Mouse (Mus musculus): ENCODE results near the gene Csf1. TPM values are rescaled to one million over a fixed set of nuclear protein-coding genes. Genes with fewer than 3 reads are reported as not detected.
A peak's percentile ranks its signal among the peaks of the same experiment; 100 is the strongest.

Csf1 gene
- polyA plus RNA-seq (2017; shearing (Covaris generic)) = 10 to 100 TPM; 15.5 to 53.7 (median 20.5) TPM

DNA sequence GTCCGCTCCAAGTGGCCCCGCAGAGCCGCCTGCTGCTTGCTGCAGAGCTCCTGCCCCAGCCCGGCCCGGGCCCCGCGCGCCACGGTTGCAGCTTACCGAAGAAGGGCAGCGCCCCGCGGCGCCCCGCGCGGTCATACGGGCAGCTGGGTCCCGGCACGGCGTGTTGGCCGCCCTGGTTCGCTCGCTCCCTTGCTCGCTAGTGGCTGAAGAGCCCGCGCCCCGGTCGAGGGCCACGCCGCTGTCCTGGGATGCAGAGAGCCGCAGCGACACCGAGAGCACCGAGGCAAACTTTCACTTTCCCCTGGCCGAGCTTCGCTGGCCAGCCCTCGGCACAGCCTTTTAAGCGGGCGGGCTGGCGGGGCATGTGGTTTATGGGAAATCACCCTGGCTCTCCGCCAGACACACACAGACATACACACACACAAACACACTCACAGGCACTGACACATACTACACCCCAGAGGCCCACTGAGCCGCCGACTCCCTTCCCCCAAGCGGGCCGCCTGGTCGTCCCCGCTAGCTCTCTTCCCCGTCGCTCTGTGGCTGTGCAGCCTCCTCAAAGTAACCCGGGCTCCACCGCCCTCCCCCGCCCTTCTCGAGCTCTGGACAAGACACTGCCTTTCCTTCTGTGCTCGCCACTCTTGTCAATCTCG is at the start of gene Csf1:
Gene Csf1 (minus strand): TSS at position 541 of the 653 bp plus-strand sequence.
- peak; percentile 77 for ATAC-seq

DNA sequence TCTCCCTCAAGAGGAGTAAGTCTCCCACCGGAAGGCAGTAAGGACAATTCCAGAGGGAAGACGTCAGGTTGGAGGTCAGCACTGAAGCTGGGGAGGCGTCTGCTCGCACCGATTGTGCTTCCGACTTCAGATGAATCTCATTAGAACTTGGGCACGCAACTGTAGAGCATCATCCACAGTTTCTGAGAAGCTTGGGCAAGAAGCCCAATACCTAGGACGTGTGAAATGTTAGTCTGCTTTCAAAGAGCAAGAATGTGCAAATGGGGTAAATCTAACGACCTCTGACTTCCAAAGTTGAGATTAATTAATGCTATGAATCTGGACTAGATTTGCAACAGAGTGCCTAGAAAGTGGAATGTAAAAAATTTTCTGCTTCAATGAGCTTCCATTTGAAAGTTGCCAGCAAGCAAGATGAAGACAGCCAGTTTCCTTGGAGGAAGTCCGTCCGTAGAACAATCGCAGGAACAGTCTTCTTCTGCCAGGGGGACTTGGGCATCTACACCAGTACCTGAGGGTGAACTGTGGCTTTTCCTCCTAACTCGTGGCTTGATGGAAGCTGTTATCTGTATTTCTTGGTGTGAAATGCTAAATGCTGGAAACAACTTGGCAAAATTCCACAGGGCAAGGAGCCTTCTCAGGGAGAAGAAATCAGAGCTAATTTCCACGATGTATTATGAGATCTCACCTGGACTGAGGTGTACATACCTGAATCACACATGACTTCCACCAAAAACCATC is 47.9 kb upstream of the Csf1 start:
- ATAC-seq = no peak

DNA sequence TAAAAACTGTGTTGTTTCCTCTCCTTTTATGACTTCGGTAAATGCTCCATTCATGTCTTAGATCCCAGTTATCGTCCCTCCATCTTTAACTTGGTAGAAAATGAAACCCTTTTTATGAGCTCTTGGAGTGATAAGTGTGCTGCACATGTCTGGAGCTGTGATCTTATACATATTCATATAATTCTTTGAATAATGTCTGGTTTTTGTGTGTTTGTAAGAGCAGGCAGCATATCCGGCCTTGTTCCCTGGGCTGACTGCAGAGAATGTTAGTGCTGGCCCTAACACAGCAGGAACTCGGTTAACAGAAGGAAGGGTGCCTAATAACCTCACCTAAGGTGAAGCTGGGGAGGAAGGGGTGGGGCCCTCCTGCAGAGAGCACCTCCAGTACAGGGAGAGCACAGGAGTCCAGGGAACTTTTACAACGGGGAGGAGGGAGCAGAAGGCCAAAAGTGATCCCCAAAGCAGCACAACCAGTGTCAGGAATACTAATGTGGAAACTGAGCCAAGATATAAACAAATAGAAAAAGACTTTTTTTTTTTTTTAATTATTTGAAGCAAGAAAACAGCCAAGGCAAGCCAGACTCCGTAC is 47.2 kb upstream of the Csf1 start:
- ATAC-seq = peak; percentile 48

DNA sequence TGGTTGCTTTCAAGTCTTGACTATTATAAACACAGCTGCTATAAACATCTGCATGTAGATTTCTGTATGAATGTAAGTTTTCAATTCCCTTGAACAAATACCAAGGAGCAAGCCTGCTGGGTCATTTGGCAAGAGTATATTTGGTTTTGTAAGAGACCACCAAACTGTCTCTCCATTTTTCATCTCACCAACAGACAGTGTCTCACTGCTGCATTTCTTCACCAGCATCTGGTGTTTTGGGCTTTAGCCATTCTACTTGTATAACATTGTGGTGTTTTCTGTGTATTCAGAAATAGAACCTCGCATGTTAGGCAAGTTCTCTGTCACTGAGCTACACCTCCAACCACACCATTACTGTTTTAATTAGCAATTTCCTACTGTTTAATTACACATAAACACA is 46.6 kb upstream of the Csf1 start:
- no peak for ATAC-seq

- no peak for ATAC-seq
These were observed 44.5 kb upstream of the Csf1 start for GRCm38 (mm10) chr3:107804799-107805198.

- no peak for ATAC-seq
These were observed 42.1 kb upstream of the Csf1 start for GRCm38 (mm10) chr3:107802185-107802946.

DNA sequence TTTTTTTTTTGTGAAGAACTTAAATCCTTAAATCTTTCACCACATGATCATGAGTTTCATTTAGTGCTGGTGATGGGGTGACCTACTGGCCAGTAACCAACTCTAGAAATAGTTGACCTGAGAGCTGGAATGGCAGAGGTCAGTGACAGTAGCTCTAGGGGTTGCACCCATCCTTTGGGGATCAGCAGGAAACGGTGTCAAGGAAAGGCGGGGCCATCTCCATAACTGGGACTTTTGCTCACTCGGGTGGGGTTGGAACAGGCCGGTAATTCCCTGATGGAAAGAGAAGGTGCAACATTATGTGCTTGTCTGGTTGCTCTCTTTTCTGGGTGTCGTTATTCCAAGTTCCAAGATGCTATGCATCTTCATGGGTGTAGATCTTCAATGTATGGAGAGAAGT is 38.7 kb upstream of the Csf1 start:
- ATAC-seq = no peak

GRCm38 (mm10) chr3:107796191-107796983 is 36.1 kb upstream of the Csf1 start:
- ATAC-seq = peak; percentile 98

DNA sequence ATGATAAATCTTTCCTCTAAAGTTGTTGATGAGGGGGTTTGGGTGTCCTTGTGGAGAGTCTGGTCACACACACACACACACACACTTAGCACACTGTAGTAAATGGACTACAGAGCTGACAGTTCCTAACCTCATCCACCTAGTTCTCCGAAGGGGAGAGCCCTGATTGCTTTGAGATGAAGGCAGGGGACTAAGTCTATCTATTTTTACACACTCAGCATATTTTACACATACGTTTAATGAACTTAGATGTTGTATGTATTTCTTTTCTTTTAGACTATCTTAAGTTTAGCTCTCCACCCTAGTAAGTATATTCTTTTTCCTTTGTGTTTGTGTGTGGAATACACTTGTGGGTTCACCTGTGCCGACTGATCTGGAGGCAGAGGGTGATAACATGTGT is 34.6 kb upstream of the Csf1 start:
- no peak for ATAC-seq

DNA sequence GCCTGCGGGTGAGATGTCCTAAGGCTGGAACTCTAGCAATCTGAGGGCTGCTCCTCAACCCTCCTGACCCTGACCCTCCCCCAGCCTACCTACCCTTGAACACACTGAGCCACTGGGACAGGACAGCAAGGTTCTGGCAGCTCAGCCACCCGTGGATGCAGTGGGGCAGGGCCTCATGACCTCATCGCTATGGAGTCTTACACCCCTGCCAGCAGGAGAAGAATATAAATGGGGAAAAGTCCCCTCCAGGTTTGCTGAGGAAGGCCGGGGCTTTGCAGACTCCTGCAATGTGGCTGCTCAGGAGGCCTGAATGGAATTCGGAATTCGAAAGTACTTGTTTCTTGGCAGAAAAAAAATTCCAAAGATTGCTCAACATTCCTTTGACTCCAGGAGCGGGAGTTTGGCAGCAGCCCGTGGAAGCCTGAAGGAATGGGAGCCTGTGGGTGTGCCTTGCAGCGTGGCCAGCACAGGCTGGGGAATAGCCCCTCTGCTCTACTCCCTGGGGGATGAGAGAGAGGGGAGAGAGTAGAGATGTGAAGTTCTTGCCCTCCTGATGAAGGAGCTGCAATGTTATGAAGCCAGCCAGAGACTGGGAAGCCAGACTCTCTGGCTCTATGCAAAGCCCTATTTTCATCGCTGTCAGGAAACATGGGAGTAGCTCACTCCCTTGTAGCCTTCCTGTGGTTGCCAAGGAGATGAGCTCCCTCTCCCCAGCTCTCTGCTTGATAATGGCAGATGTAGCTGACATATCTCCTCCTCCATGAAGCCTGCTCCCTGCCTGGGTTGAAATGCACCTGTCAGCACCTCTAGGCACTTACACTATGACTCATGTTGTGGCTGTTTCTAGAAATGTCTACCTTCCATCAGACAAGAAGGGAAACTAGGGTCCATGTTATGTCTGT is 33.3 kb upstream of the Csf1 start:
- ATAC-seq = no peak

- no peak for ATAC-seq
These were observed 32.5 kb upstream of the Csf1 start for GRCm38 (mm10) chr3:107792736-107793135.

DNA sequence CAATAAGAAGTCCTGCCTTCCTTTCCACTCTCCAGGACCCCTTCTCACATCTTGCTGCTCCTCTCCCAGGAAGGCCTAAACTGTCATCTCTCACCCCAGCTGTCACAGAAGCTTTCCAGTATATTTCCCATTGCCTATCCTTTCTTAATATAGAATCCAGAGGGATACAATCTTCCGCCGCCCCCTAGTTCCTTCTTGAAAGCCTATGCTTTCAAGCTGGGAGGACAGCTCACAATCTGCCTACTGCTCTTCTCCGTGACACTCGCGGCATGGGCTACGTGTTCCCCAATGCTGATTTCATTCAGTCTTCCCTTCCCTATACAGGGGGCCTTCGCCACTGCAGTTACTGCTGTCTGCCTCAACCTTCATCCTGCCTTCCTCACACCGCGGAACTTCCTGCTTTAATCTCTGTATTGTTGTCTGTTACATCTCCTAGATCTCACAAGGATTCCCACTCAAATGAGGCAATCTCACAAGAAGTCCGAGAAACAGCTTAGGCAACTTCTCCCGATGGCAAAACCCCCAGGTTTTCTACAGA is 30.6 kb upstream of the Csf1 start:
- ATAC-seq = no peak

DNA sequence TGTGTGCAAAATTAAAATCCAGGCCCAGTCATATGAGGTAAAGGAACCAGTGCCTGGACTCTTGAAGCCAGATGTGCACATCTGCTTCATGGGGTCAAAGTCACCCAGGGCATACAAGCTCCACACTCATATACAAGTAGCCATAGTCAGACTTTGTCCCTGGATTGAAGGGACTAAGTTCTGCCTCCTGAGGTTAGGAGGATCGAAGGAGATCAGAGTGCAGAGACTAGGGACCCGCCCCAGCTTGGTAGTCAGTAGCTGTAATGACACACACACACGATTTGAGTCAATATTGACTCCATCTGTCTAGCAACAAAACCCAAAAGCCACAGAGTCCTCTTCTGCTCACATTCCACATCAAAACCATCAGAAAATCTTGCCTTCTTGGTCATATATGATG is 30.0 kb upstream of the Csf1 start:
- no peak for ATAC-seq

- ATAC-seq = no peak
These were observed 28.6 kb upstream of the Csf1 start for GRCm38 (mm10) chr3:107788885-107789284.

DNA sequence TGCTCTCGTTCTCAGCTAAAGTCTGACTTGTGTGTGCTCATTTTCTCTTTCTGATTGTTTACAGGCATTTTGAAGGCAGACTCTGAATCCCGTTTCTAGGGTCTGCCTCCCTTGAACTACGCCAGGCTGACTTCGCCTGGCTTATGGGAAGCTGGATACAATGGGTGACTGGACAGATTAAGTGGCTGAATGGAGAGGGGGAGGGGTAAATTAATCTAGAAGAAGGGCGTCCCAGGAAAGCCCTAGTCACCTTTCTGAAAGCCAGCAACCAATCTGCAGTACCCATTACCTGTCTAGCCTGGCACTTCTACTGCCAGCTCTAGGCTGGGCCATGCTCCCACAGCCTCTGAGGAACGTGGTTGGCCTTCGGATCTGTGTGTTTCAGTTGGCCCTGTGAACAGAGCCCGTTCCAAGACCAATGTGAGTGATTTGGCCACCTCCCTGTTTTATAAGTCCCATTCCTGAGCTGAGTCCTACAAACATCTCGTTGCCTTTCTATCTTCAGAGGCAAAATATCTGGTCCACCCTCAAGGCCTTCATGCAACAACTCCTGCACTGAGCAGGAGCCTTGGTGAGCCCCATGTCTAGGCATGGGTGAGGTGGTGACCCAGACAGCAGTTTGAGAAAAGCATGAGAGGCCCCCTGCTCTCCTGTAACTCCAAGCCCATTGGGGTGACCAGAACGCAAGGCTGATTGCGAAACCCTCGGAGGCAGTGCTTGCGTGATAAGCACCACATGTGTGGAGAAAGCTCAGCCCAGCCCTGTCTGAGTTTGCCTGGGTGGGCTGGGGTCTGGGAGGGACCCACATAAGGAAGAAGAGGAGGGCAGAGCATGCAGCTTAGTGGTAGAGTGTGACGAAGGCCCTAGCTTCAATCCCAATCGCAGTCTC is 27.6 kb upstream of the Csf1 start:
- ATAC-seq = no peak

DNA sequence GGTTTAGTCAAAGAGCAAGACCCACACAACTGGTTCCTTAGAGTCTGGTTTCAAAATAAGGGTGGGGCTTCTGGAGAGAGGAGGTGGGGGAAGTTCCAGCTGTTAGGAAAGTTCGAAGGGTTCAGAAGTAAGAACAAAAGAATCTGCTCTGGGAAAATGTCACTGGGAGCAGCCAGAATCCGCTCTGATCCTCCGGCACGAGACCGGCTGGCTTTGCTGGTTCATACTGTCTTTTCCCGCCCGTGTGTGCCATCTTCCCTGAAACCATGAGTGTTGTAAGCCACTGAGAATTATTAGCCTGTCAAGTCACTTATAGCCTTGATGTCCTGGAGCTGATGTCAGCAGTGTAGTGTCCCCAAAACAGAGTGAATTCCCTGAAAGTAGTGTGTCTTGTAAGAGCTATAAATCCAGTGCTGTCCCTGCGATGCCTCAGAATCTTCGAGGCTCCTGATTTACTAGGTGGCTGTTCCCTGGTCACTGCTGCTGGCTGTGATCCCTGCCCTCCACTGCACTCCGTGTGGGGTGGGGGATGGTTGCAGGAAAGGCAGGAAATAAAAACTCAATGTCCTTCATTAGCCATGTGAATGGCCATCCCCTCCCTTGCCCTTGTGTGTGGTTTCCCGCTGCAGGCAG is 26.8 kb upstream of the Csf1 start:
- ATAC-seq = no peak

GRCm38 (mm10) chr3:107786344-107786743 is 26.1 kb upstream of the Csf1 start:
- ATAC-seq = no peak

- no peak for ATAC-seq
These were observed 25.3 kb upstream of the Csf1 start for GRCm38 (mm10) chr3:107785546-107785945.

GRCm38 (mm10) chr3:107783315-107783714 is 23.0 kb upstream of the Csf1 start:
- no peak for ATAC-seq
